Mouse (Mus musculus): ENCODE data around the gene Ephx3.
"Not testable (repeated sequence)": the region's sequence is repeated elsewhere in the genome, so short reads cannot be mapped to it uniquely, and the experiment has no call there.

Gene Ephx3

DNA sequence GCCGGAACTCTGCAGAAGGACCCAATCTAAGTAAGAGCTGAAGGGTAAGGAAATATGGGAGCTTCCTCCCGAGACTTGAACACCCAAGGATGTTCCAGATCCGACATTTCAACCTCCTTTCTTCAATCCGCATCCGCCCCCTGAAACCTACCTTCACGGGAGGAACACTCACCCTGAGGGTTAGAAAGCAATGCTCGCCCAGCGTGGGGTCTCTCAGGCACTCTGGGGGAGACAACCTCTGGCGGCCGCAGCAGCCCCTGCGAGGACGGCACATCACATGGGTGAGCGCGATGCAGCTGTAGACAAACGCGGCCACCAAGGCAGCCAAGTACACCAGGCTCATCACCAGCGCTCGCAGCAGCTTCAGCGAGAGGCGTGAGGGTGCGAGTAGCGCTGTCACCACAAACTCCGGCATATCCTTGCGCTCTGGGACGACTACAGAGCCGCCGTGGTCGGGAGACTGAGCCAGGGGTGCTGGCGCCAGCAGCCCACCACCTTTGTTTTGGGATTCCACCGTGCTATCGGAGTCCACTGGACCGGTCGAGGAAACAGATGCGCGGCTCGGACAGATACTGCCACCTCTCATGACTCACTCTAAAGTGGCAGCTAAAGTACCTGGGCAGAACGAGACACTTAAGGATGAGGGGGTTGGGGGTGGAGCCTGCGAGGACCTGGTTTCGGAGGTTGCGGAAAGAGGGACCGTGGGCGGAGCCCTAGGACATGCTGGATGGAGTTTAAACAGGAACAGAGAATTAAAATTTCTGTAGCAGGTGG, at the start of gene Ephx3:
Ephx3 (minus strand) TSS at position 687 of the 774 bp plus-strand sequence.
- in situ Hi-C loops (cut with MboI), result no loop called here

DNA sequence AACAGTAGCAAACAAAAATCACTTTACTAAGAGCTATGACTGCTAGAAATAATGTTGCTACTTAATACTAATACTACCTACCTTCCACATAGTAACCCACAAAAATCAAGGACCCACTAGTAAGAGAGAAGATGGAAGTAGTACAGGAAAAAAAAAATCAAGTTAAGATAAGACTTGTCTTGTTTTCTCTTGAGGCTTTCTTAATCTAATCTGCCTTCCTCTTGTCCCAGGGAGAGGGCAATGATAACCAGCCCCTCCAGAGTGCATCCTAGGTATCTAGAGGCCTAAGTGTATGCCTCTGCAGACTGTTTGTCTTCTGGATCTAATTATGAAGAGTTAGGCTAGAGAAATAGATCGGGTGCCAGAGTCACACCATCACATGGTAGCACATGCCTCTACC, 49.2 kb upstream of the Ephx3 start:
- in situ Hi-C loops (cut with MboI), result no loop called here

DNA sequence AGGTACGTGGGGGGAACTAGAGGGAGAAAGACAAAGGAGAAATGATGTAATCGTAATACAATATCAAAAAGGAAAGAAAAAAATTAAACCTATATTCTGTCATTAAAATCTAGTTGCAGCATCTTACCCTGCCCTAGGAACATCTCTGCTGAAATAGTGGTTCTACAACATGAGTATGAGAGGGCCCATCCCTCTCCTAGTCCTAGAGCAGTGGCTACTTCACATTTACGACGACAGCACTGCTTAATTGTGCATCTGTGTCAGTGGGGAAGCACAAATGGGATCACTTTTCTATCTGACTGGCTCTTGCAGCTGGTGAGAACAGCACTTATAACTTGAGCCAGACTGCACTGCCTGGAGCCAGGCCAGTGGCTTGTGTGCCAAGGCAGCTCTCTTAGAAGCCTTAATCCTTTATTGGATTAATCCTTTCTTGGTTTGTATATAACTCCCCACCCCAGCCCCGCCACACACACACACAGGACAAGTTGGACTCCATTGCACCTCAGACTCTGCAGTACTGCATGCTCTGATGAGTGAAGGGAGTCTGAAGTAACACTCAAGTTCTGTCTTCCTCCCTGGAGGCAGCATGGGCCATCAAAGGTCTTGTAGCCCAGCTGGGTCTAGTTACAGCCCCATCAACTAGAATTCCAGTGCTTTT, 46.3 kb upstream of the Ephx3 start:
- in situ Hi-C loops (cut with MboI), result no loop called here

DNA sequence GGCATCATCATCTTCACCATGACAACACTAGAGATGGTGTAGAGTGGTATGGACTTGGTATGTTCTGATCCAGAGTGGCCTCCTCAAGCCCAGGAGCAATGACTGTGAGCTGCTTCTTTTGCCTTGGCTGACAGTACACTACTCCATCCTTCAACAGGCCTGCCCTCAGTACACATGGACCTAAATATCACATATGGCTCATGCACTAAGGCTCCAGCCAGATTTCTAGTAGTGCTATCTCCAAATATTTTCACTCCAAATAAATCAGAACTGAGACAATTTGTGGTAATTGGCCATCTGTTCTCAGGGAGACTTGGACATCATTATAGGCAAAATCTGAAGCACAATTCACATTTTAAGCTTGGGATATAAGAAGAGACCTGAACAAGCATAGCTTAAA, 43.8 kb upstream of the Ephx3 start:
- in situ Hi-C loops (cut with MboI), result no loop called here

DNA sequence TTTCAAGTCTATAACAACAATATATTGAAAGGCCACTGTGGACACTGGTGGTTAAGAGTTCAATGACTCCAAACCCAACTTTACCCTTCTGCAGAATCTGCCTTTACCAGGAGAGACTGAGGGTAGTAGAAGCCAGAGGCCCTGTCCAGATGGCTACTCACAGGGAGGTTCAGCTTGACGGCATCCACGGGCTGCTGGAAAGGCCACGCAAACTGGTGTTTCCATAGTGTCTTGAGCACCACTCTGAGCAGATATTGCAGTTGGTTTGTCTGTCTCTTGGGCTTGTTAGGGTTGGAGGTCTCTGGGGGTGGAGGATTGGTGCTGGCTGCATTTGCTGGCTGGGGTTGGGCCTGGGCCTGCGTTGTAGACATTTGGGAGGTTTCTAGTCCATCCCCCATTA, 39.9 kb upstream of the Ephx3 start:
- in situ Hi-C loops (cut with MboI), result no loop called here

DNA sequence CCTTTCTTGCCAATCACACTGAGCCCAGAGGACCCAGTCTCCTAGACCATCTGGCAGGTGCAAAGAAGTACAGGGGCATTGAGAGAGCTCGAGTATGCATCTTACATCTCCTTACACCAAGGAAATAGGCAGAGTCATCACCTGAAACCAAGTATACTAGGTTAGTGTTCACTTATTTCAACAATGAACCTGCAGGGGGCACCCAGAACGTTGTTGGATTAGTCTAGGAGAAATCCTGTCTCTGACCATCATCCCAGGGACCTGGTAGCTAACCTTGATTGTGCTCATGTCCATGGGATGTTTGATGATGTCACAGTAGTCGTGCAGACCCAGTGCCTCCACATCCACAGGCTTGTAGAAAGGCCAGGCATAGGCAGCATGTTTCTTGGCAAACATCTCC, 31.5 kb upstream of the Ephx3 start:
- in situ Hi-C loops (cut with MboI), result no loop called here

DNA sequence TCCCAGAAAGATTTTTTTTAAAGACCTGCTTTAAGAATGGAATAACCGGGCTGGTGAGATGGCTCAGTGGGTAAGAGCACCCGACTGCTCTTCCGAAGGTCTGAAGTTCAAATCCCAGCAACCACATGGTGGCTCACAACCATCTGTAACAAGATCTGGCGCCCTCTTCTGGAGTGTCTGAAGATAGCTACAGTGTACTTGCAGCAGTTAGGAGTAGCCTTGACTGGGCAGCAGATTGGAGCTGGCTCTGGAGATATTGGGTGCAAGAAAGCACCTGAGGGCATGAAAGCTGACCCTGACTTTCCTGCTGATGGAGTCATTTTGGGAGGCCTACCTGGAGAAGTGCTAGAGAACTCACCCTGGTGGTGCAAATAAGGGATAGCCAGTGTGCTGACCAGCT, 26.2 kb upstream of the Ephx3 start:
- in situ Hi-C loops (cut with MboI), result not testable (repeated sequence)

DNA sequence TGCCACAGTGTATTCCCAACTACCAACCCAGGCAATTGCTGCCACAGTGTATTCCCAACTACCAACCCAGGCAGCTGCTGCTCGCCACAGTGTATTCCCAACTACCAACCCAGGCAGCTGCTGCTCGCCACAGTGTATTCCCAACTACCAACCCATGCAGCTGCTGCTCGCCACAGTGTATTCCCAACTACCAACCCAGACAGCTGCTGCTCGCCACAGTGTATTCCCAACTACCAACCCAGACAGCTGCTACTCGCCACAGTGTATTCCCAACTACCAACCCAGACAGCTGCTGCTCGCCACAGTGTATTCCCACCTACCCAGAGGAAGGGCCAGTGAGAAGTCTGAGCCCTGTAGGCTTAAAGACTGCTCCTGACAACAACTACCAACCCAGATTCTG, 22.2 kb upstream of the Ephx3 start:
- in situ Hi-C loops (cut with MboI), result not testable (repeated sequence)

DNA sequence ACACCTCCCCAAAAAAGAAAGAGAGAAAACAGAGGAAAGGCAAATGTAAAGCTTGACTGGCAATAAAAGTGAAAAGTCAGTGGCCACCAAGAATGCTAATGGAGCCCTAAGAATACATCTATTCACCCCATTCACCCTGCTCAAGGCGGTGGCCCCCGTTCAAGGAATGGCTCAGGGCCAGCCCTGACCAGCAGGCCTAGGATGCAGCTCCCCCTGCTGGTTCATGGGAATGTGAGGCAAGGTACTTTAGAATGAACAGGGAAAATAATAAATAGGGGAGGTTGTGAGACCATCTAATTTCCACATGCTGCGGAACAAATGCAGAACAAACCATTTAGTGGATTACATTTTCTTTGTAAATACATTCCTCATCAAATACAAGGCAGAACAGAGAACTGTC, 20.4 kb upstream of the Ephx3 start:
- in situ Hi-C loops (cut with MboI), result no loop called here

DNA sequence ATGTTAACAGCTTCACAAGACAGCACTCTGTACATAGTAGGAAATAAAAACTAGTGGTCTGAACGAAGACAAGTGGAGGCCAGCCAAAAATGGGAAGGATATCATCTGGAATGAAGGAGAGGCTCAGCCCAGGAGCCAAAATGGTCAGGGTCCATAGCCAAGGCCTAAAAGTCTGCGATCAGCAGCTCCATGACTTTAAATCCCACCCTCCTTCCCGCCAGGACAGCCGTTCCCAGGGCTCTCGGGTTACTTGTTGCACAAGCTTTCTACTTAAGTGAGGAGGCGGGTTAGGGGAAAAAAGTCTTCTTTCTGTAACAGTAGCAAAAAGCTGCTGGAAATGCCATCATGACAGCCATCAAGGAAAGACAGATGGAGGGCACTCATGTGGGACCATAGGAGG, 19.8 kb upstream of the Ephx3 start:
- in situ Hi-C loops (cut with MboI), result no loop called here

DNA sequence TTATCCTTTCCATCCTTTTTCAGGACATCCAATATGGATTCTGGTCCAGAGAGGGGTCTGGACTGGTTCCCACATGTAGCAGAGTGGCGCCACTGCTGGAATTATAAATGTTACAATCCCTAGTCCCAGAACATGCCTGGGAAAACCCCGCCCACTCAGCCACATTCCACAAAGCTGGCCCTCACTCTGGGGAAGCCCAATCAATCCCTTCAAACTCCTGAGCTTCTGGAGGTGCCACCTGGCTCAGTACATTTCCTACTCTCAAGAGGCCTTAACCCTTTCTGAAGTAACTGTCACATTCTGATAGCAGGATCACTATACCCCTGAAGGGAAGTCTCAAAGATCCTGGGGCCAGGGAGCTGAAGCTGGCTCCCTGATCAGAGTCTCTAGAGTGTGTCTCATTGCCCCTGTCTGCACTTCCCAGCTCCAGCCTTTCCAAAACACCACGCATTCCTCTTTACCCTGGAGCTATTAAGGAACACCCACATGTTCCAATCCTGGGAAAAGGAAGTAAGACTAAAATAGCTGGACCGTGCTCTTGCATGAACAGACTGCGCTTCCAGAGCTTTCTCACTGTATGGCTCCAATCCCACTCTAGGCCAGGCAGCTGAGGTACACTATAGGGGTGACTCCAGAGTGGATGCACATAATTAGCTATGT, 18.4 kb upstream of the Ephx3 start:
- in situ Hi-C loops (cut with MboI), result no loop called here

DNA sequence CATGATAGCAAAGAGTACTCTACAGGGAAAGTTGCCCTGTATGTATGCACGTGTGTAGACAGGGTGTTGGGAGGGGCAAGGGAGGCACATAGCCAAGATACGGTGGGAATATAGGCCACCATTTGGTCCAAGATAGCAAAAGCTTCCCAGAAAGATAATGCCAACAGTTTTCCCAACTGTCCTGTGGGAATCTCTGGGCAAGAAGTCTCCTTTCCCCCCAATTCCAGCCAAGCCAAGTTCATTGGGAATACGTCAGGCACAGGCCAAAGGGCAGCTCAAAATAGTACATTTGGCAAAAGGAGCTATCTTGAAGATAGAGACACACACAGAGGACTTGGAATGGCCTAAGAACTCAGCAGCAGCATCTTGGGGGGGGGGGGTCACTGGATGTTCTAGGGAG, 16.0 kb upstream of the Ephx3 start:
- in situ Hi-C loops (cut with MboI), result no loop called here

DNA sequence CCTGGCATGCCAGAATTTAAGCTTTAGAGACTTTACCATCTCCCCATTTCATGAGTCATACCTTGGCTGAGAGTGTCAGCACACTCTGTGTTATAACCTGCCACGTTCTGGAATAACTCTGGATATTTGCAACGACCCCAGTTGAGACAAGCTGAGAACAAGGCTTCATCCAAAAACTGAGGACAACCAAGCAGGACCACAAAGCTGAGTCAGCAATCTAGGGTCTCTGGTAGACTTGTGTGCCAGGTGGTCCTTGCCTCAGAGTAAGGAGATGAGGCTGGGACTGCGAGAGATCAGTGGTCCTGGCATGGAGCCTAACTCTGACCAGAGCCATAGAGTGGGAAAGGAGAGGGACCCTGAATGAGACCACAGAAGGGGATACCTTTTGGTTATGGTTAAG, 13.6 kb upstream of the Ephx3 start:
- in situ Hi-C loops (cut with MboI), result no loop called here

DNA sequence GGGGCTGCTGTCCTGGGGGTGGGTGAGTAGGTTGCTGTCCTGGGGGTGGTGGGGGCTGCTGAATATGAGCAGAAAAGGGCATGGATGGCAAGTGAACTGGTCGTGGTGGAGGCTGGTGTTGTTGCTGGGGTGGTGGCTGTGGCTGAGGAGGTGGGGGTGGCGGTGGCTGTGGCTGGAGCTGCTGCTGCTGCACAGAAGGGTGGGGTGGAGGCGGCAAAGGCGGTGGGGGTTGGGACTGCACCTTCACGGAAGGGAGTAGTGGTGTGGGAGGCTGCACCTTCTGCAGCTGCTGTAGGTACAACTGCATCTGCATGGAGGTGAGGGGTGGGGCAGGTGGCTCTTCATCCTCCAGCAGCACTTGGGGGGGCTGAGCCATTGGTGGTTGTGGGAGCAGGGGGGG, 11.7 kb upstream of the Ephx3 start:
- in situ Hi-C loops (cut with MboI), result no loop called here

DNA sequence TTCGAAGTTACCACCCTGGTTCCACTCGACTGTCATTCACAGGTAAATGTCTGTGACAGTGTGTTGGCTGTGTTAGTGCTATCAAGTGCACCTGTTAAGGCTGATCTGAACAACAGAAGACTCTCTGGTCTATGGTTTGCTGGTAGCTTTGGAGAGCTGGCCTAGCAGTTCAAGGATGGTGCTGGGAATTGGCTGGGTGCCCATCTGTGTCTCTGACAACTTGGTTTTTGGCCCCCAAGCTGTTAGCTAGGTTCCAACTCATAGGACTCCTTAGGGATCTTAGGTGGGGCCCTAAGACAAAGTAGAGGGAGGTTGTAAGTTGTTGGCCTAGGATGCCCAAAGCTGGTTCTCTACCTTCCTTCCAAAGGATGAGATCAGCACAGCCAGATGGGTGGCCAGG, 10.4 kb upstream of the Ephx3 start:
- in situ Hi-C loops (cut with MboI), result no loop called here

DNA sequence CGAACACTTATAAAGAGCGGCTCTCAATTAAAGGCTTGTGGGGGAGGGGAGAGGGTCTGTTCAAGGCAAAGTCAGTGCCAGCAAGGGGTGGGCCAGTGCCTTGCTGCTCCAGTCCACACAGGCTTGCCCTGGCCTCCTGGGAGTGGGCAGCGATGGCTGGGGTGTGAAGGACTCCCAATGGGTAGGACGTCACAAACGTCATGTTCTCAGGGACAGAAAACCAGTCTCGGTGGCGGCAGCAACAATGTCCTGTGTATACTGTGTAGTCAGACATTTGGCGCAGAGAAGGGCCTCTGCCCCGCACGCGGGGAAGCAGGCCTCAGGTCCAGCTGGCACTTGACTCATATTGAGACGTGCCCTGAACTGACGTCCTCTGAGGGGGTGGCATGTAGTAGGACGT, 7.8 kb upstream of the Ephx3 start:
- in situ Hi-C loops (cut with MboI), result no loop called here

DNA sequence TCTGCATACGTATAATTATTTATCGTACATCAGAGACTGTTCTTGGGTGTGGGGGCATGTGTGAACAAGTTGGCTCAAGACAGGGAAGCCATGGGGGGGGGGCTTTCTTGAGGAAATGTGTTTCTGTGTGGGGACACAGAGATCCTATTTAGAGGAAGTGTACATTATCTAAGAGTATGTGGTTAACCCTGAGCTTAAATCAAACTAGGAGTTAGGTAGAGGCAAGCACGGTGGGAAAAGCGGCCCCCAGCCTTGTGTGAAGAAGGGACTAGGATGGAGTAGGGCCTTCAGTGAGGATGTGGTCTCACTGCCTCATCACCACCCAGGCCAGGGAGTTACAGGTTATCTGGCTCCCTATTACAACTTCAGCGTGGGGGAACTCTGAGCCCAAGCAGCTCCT, 6.4 kb upstream of the Ephx3 start:
- in situ Hi-C loops (cut with MboI), result no loop called here

DNA sequence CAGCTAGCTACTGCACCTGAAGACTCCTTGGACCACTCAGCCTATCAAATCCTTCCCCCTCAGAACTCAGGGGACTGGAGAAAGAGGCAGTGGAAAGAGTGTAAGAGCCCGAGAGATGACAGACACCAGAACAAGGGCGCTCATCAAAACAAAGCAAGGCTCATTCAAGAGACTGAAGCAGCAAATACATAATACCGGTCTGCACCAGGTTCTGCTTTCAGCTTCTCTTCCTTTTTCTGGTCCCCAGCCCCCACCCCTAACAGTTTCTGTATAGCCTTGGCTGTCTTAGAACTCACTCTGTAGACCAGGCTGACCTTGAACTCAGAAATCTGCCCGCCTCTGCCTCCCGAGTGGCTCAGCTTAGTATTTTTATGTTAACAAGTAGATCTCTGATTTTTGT, 3.7 kb upstream of the Ephx3 start:
- in situ Hi-C loops (cut with MboI), result no loop called here

DNA sequence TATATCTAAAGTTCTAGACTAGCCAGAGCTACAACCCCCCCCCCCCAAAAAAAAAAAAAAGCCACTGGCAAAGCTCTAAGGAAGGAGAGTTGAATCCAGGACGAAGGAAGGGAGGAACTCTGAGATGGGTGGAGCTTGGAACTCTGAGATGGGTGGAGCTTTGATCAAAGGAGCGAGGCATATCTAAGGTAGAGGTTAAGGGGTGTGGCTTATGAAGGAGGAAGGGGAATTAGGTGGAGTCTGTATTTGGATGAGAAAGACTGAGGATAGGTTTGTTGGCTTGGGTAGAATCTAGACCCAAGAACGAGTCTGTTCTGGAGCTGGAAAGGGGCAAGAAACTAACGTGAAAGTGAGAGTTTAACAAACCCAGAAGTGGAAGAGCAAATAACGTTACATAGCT, 501 bp upstream of the Ephx3 start:
- in situ Hi-C loops (cut with MboI), result no loop called here

DNA sequence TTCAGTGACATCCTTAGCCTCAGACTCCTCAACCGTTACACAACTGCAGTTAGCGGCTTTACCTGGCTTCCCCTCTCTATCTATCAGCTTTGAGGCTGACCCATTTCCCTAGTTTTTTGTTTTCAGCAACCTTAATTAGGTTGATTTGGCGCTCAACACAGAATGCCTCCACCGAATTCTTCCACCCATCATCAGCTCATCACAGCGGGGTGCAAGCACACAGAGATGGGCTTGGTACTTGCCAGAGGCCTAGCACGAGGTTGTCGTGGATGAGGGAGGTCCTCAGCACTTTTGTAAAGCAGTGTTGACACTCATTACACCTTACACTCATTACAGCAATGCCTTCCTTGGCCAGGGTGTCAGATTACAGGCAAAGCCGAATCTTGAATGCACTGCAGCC, 6.3 kb downstream of the Ephx3 start:
- in situ Hi-C loops (cut with MboI), result no loop called here

DNA sequence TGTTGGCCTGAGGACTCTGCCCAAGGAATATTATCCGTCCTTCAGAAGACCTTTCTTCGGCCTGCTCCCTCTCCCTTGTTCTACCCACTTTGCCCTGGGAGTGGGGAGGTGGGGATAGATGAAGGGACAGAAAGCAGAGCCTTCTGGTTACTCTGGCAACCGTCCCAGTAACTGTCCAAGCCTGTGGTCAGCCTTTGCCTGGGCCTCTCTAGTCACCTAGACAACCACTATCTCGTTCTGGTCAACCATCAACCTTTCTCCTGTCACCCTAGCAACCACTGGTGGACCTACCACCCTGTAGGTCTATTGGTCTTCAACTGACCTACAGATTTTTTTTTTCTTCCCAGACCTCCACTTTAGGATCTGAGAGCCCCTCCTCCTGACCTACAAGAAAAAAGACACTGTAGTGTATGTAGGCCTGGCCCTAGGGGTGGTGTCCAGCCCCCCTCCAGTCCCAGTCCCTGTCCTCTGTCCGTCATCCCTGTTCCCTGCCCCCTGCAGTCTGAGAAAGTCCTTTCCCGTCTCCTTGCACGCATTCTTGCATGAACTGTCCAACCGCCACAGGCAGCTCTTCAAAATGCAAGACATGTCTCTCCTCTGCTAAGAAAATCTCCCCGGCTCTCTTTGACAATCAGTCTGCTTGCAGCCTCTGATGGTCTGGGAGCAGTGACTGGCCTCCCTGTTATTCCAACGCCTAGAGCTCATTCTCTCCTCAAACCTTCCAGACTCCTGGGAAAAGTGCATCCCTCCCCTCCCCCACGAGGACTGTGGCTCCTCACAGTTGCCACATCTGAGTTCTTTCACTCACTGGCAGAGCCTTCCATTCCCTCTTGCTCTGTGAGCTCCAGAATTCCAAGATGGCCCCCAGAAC, 9.5 kb downstream of the Ephx3 start:
- in situ Hi-C loops (cut with MboI), result no loop called here

DNA sequence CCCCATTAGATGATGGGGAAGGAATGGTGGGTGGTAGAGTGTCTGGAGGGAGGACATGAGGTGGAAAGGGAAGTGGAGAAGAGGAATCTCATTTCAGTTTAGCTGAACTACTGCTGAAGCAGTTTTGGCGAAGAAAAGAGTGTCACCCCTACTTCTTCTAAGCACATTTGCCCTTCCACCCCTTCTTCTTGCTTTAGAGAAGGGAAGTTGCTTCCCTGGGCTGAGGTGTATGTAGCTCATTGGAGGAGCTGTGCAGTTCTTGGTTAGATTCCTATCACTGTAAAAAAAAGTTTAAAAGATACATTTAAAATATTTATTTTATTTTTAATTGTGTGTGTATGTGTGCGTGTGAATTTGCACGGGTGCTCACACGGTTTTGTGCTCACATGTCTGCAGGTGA, 12.4 kb downstream of the Ephx3 start:
- in situ Hi-C loops (cut with MboI), result no loop called here
